Mouse (Mus musculus): ENCODE data around the gene Atg16l2.

GRCm38 (mm10) chr7:101330841-101331173 lies 28.8 kb upstream of the Atg16l2 start:
- TF ChIP-seq CTCF (IDR thresholded peaks at IDR 0.05; ENCODE audit: extremely low read depth, insufficient read depth, insufficient read length, insufficient replicate concordance): no peak
- no peak for TF ChIP-seq POLR2A (IDR thresholded peaks at IDR 0.05; ENCODE audit: low read depth, low read length)
